Mouse (Mus musculus): Measurements from ENCODE around the gene Adamts12. TPM values are rescaled to one million over a fixed set of nuclear protein-coding genes. Genes with fewer than 3 reads are reported as not detected.

Adamts12 gene
- polyA plus RNA-seq, 1 experiment = 0.80 TPM

DNA sequence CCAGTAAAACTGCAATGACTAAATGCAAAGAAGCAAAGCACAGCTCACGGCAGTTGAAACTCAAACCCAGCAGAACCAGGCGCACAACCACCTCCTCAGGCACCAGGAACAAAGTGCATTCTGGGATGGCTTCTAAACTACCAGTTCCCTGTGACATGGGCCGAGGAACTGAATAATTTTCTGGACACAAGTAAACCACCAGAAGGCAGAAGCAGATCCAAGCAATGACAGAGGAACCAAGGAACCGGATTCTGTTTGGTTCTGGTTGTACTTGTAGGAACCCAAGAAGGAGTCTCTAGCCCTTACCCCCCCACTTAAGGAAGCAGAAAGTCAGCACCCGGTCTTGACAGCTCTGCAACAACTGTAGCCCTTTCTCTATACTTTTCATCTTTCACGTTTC lies 331.8 kb downstream of the Adamts12 start:
- DNase-seq = peak; percentile 9
- 81% methylated on average over 6 of the region's 6 CpGs for WGBS
- peaks cover 3% of the 10 kb centered on the region; the same call in 1 of the 2 replicates for H3K4me1 ChIP-seq (ENCODE audit: control insufficient read depth, insufficient read depth, low read length)
- no peak overlapping the region for H3K4me3 ChIP-seq (ENCODE audit: insufficient read depth, low read depth, low read length)
- no peak for TF ChIP-seq CTCF (conservative IDR thresholded peaks at IDR 0.05; ENCODE audit: insufficient read depth, insufficient read length, low read depth, low read length)
- no peak for TF ChIP-seq POLR2A (IDR thresholded peaks at IDR 0.05; ENCODE audit: low read depth, low read length)
- no peaks in the 10 kb centered on the region; the same call in 1 of the 2 replicates for H3K36me3 ChIP-seq (ENCODE audit: control insufficient read depth, insufficient read depth, low read length)
- H3K27me3 ChIP-seq (replicated peaks; ENCODE audit: control insufficient read depth, insufficient read depth, low read length) = no peaks in the 10 kb centered on the region
- no peak overlapping the region for H3K27ac ChIP-seq (ENCODE audit: insufficient read depth, low read depth, low read length)

Other genes starting within 250 kb of the Adamts12 start
- 22.3 and 22.4 TPM in 2 replicates for gene C1qtnf3, start 112.5 kb upstream of the Adamts12 start, polyA plus RNA-seq (2012; rRNA removed)
- gene Amacr, start 83.0 kb upstream of the Adamts12 start, polyA plus RNA-seq (2012; rRNA removed) = 66.9 and 71.9 TPM in 2 replicates
- 0.14 and 0.16 TPM in 2 replicates for gene Slc45a2, start 64.1 kb upstream of the Adamts12 start, polyA plus RNA-seq (2012; rRNA removed)
- gene Rxfp3, start 26.8 kb upstream of the Adamts12 start, polyA plus RNA-seq (2012; rRNA removed) = not detected in 2 replicates